Mouse (Mus musculus): ENCODE data around the gene Ripply3. TPM values are rescaled to one million over a fixed set of nuclear protein-coding genes. Genes with fewer than 3 reads are reported as not detected.

The Ripply3 gene
- total and polyA plus RNA-seq, 3 experiments: 0.28 to 6.1 (median 1.3) TPM

- dilution Hi-C loops (cut with MboI; ENCODE audit: extremely low pct_ligation_motif_present, extremely low pct_unique_long_range_greater_than_20kb, low sequenced_read_pairs) (no loop called here), in situ Hi-C loops (cut with MboI; ENCODE audit: low pct_ligation_motif_present, low pct_unique_long_range_greater_than_20kb, low sequenced_read_pairs) (no loop called here)
- peaks cover 11 to 24% of the 10 kb centered on the region in 2 experiments for H3K4me1 ChIP-seq (ENCODE audit: control insufficient read depth in 1 of 2, insufficient read depth in 2 of 2)
- H3K79me2 ChIP-seq (replicated peaks; ENCODE audit: control insufficient read depth, extremely low read depth, insufficient read depth, poor library complexity, severe bottlenecking): no peaks in the 10 kb centered on the region
- peaks cover 1% of the 10 kb centered on the region for H3K27me3 ChIP-seq (replicated peaks)
- H3K27ac ChIP-seq (ENCODE audit: insufficient read depth, low read depth): no peak overlapping the region
- no peak for DNase-seq (ENCODE audit: extremely low read depth)
- H3K9ac ChIP-seq (ENCODE audit: insufficient read depth, low read depth): no peak overlapping the region
- H3K9me3 ChIP-seq (replicated peaks; ENCODE audit: low read length): peaks cover 4% of the 10 kb centered on the region
- no peaks in the 10 kb centered on the region for H3K36me3 ChIP-seq (replicated peaks in 1 of 2; ENCODE audit: control insufficient read depth in 1 of 2, insufficient read depth in 1 of 2, low read length in 1 of 2)
- H3K4me3 ChIP-seq (replicated peaks in 1 of 3; ENCODE audit: low read depth in 2 of 3, low read length in 2 of 3, poor library complexity in 1 of 3): no peak overlapping the region
- no peak overlapping the region for H3K4me2 ChIP-seq (ENCODE audit: insufficient read depth, low read depth, poor library complexity, severe bottlenecking)
- TF ChIP-seq E2F4 (IDR thresholded peaks at IDR 0.05; ENCODE audit: insufficient replicate concordance, low read depth, low read length) (no peak), CHD1 (IDR thresholded peaks at IDR 0.05; ENCODE audit: low read depth, low read length) (no peak), JUND (conservative IDR thresholded peaks at IDR 0.05; ENCODE audit: low read depth, low read length) (no peak), CHD2 (IDR thresholded peaks at IDR 0.05; ENCODE audit: low read length) (no peak), MAX (IDR thresholded peaks at IDR 0.05; ENCODE audit: low read length) (no peak), ZMIZ1 (IDR thresholded peaks at IDR 0.05; ENCODE audit: low read depth, low read length) (no peak), MAZ (IDR thresholded peaks at IDR 0.05; ENCODE audit: low read depth, low read length) (no peak), NRF1 (IDR thresholded peaks at IDR 0.05; ENCODE audit: low read depth, low read length) (no peak)
These were observed 10.5 kb upstream of the Ripply3 start for GRCm38 (mm10) chr16:94317752-94318151.

GRCm38 (mm10) chr16:94320223-94320622 lies 8.0 kb upstream of the Ripply3 start:
- Histone ChIP-seq H3K36me3 (replicated peaks in 1 of 2; ENCODE audit: control insufficient read depth in 1 of 2, insufficient read depth in 1 of 2, low read length in 1 of 2) (no peaks in the 10 kb centered on the region), H3K27ac (ENCODE audit: insufficient read depth, low read depth) (peak overlapping the region; percentile 20; the same call in 1 of the 2 replicates), H3K4me3 (replicated peaks in 1 of 3; ENCODE audit: low read depth in 2 of 3, low read length in 2 of 3, poor library complexity in 1 of 3) (no peak overlapping the region), H3K4me1 (ENCODE audit: control insufficient read depth in 1 of 2, insufficient read depth in 2 of 2) (peaks cover 11 to 22% of the 10 kb centered on the region in 2 experiments), H3K27me3 (replicated peaks) (no peaks in the 10 kb centered on the region), H3K9me3 (replicated peaks; ENCODE audit: low read length) (peaks cover 4% of the 10 kb centered on the region), H3K79me2 (replicated peaks; ENCODE audit: control insufficient read depth, extremely low read depth, insufficient read depth, poor library complexity, severe bottlenecking) (no peaks in the 10 kb centered on the region), H3K9ac (ENCODE audit: insufficient read depth, low read depth) (no peak overlapping the region; the same call in 1 of the 2 replicates), H3K4me2 (ENCODE audit: insufficient read depth, low read depth, poor library complexity, severe bottlenecking) (0 out of 2 replicates have a peak overlapping the region, but pooled peaks have one; percentile 35)
- dilution Hi-C loops (cut with MboI; ENCODE audit: extremely low pct_ligation_motif_present, extremely low pct_unique_long_range_greater_than_20kb, low sequenced_read_pairs): no loop called here
- in situ Hi-C loops (cut with MboI; ENCODE audit: low pct_ligation_motif_present, low pct_unique_long_range_greater_than_20kb, low sequenced_read_pairs): no loop called here
- TF ChIP-seq ZMIZ1 (IDR thresholded peaks at IDR 0.05; ENCODE audit: low read depth, low read length): no peak
- no peak for TF ChIP-seq MEF2A (IDR thresholded peaks at IDR 0.05; ENCODE audit: borderline replicate concordance, low read depth, low read length)
- TF ChIP-seq SMC3 (IDR thresholded peaks at IDR 0.05; ENCODE audit: low read depth, low read length): no peak
- no peak for TF ChIP-seq ETS1 (conservative IDR thresholded peaks at IDR 0.05; ENCODE audit: low read depth, low read length)
- TF ChIP-seq MAX (IDR thresholded peaks at IDR 0.05; ENCODE audit: low read length): no peak
- no peak for TF ChIP-seq CHD1 (IDR thresholded peaks at IDR 0.05; ENCODE audit: low read depth, low read length)
- no peak for TF ChIP-seq KAT2A (IDR thresholded peaks at IDR 0.05; ENCODE audit: insufficient replicate concordance, low read length)
- no peak for TF ChIP-seq MAFK (IDR thresholded peaks at IDR 0.05; ENCODE audit: insufficient replicate concordance, low read length)
- TF ChIP-seq BHLHE40 (IDR thresholded peaks at IDR 0.05; ENCODE audit: low read depth, low read length): no peak
- no peak for DNase-seq (ENCODE audit: extremely low read depth)

All from CH12.LX (cell line).